Mouse (Mus musculus) liver, embryonic 14.5 days (tissue): ENCODE data around the gene Paqr4.

Experiments
- CTCF ChIP-seq: IDR thresholded peaks from 2 replicates; pipeline ENCODE4 v1.5.1; 2016; ENCODE audit warnings: antibody characterized with exemption, low read depth, control low read depth
- EP300 ChIP-seq: IDR thresholded peaks from 2 replicates; pipeline ENCODE4 v1.6.1; 2016; ENCODE audit warnings: antibody characterized with exemption, low read depth

DNA sequence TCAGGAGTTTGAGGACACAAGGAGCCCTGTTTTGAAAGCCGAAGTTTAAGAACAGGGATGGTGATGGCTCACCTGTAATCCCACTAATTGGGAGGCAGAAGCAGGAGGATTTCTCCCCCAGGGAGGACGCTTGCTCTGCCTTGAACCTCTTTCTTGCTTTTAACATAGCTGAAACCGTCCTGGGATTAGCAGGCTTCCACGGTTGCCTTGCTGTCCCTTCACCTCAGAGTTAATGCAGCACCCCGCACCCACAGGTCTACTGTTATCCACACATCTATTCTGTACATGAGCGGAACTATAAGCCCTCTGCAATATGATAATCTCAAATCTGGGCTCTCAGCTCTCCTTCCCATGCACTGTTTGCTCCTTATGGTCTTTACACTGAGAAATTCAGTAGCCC lies 33.0 kb upstream of the Paqr4 start:
- no peak for TF ChIP-seq CTCF
- TF ChIP-seq EP300, result no peak
